Mouse (Mus musculus) forebrain, embryonic 12.5 days (tissue): ENCODE results near the gene Lyrm9. TPM values are rescaled to one million over a fixed set of nuclear protein-coding genes. Genes with fewer than 3 reads are reported as not detected.

Experiments used
- ATAC-seq: fragments of 200-750 bp; cut with Nextera tagmentation; 2 replicates; pipeline ENCODE4 v1.8.0; 2017; ENCODE audit warnings: moderate TSS enrichment; ENCODE audit not compliant: low FRiP score
- H3K27ac ChIP-seq: fragments of 300-500 bp; sonication (generic); 2 replicates; pipeline ENCODE4 v1.5.1; 2016; ENCODE audit warnings: mild to moderate bottlenecking
- H3K27me3 ChIP-seq: fragments of 300-500 bp; sonication (generic); 2 replicates; pipeline ENCODE4 v1.6.1; 2016; ENCODE audit warnings: mild to moderate bottlenecking
- H3K36me3 ChIP-seq: fragments of 300-500 bp; sonication (generic); replicated peaks from 2 replicates; pipeline ENCODE4 v1.6.1; 2016; ENCODE audit warnings: mild to moderate bottlenecking
- H3K4me1 ChIP-seq: fragments of 300-500 bp; sonication (generic); 2 replicates; pipeline ENCODE4 v1.6.1; 2016
- H3K4me2 ChIP-seq: fragments of 300-500 bp; sonication (generic); 2 replicates; pipeline ENCODE4 v1.6.1; 2016; ENCODE audit warnings: mild to moderate bottlenecking, moderate library complexity
- H3K4me3 ChIP-seq: fragments of 300-500 bp; sonication (generic); replicated peaks from 2 replicates; pipeline ENCODE4 v1.5.1; 2016; ENCODE audit warnings: mild to moderate bottlenecking
- H3K9ac ChIP-seq: fragments of 300-500 bp; sonication (generic); 2 replicates; pipeline ENCODE4 v1.6.1; 2016; ENCODE audit warnings: mild to moderate bottlenecking
- H3K9me3 ChIP-seq: fragments of 300-500 bp; sonication (generic); 2 replicates; pipeline ENCODE4 v1.6.1; 2016
- WGBS: fragments of 180-500 bp; shearing (Covaris S2); methylation state at CpG from one replicate; pipeline ENCODE4 v1.1.7; 2016; 5-methylcytosine and 5-hydroxymethylcytosine counted together
- polyA plus RNA-seq: library from polyadenylated mRNA; unstranded; fragments of >200 nt; fragmentation: Nextera tagmentation; extraction: Ambion mirVana; gene quantifications from 2 replicates; pipeline ENCODE4 v1.2.1, GENCODE M21; 2016

Lyrm9 gene
- polyA plus RNA-seq, 1 experiment from 2014 or later: 24.8 TPM

- H3K9ac ChIP-seq: no peak overlapping the region
- H3K27me3 ChIP-seq: no peaks in the 10 kb centered on the region; the same call in 1 of the 2 replicates
- H3K4me2 ChIP-seq: peak overlapping the region; percentile 36; the same call in 1 of the 2 replicates
- WGBS: 87% methylated on average over 11 of the region's 11 CpGs
- H3K4me1 ChIP-seq: peaks cover 33% of the 10 kb centered on the region
- peak overlapping the region; percentile 93 for H3K27ac ChIP-seq
- H3K4me3 ChIP-seq: no peak overlapping the region
- no peaks in the 10 kb centered on the region for H3K36me3 ChIP-seq
- no peak for ATAC-seq
- H3K9me3 ChIP-seq: no peaks in the 10 kb centered on the region
Measured at GRCm38 (mm10) chr11:78793116-78793515, 33.3 kb upstream of the Lyrm9 start.

GRCm38 (mm10) chr11:78796072-78796729 lies 30.2 kb upstream of the Lyrm9 start:
- ATAC-seq: no peak
- H3K27me3 ChIP-seq: no peaks in the 10 kb centered on the region; the same call in 1 of the 2 replicates

GRCm38 (mm10) chr11:78801094-78801493 lies 25.3 kb upstream of the Lyrm9 start:
- H3K4me2 ChIP-seq: no peak overlapping the region
- no peak overlapping the region for H3K27ac ChIP-seq
- H3K9me3 ChIP-seq: no peaks in the 10 kb centered on the region
- no peak overlapping the region for H3K4me3 ChIP-seq
- no peaks in the 10 kb centered on the region for H3K36me3 ChIP-seq
- 92% methylated on average over 4 of the region's 4 CpGs for WGBS
- no peak for ATAC-seq
- peaks cover 8% of the 10 kb centered on the region for H3K27me3 ChIP-seq
- H3K4me1 ChIP-seq: peaks cover 19% of the 10 kb centered on the region
- H3K9ac ChIP-seq: no peak overlapping the region

More at GRCm38 (mm10) chr11:78796072-78796729, 30.2 kb upstream of the Lyrm9 start:
- H3K36me3 ChIP-seq: no peaks in the 10 kb centered on the region
- no peak overlapping the region for H3K9ac ChIP-seq
- H3K9me3 ChIP-seq: no peaks in the 10 kb centered on the region
- no peak overlapping the region for H3K4me3 ChIP-seq
- WGBS: 89% methylated on average over 10 of the region's 10 CpGs
- no peak overlapping the region for H3K27ac ChIP-seq
- H3K4me2 ChIP-seq: no peak overlapping the region
- peaks cover 19% of the 10 kb centered on the region for H3K4me1 ChIP-seq

- no peak for ATAC-seq
- Histone ChIP-seq H3K9me3 (no peaks in the 10 kb centered on the region), H3K9ac (no peak overlapping the region), H3K27ac (no peak overlapping the region), H3K4me3 (no peak overlapping the region), H3K27me3 (peaks cover 8% of the 10 kb centered on the region), H3K36me3 (no peaks in the 10 kb centered on the region), H3K4me2 (no peak overlapping the region), H3K4me1 (peaks cover 28% of the 10 kb centered on the region)
- WGBS: 71% methylated on average over 14 of the region's 14 CpGs
Measured at GRCm38 (mm10) chr11:78803587-78804316, 22.6 kb upstream of the Lyrm9 start.

GRCm38 (mm10) chr11:78804551-78804950 lies 21.8 kb upstream of the Lyrm9 start:
- Histone ChIP-seq H3K27me3 (peaks cover 8% of the 10 kb centered on the region), H3K4me2 (no peak overlapping the region), H3K9ac (no peak overlapping the region), H3K27ac (no peak overlapping the region), H3K4me1 (peaks cover 28% of the 10 kb centered on the region), H3K4me3 (no peak overlapping the region), H3K36me3 (no peaks in the 10 kb centered on the region), H3K9me3 (no peaks in the 10 kb centered on the region)
- ATAC-seq: no peak
- 83% methylated on average over 6 of the region's 6 CpGs for WGBS

- H3K9ac ChIP-seq: no peak overlapping the region
- peaks cover 28% of the 10 kb centered on the region for H3K4me1 ChIP-seq
- H3K27me3 ChIP-seq: peaks cover 11% of the 10 kb centered on the region
- H3K4me3 ChIP-seq: no peak overlapping the region
- H3K9me3 ChIP-seq: no peaks in the 10 kb centered on the region
- no peak overlapping the region for H3K27ac ChIP-seq
- no peak for ATAC-seq
- WGBS: 71% methylated on average over 6 of the region's 6 CpGs
- no peaks in the 10 kb centered on the region for H3K36me3 ChIP-seq
- H3K4me2 ChIP-seq: no peak overlapping the region
Measured at GRCm38 (mm10) chr11:78805198-78805597, 21.2 kb upstream of the Lyrm9 start.

- H3K9me3 ChIP-seq: no peaks in the 10 kb centered on the region
- H3K4me1 ChIP-seq: peaks cover 28% of the 10 kb centered on the region
- H3K27ac ChIP-seq: no peak overlapping the region
- no peak overlapping the region for H3K4me3 ChIP-seq
- WGBS: 36% methylated on average over 9 of the region's 9 CpGs
- H3K36me3 ChIP-seq: no peaks in the 10 kb centered on the region
- no peak overlapping the region for H3K4me2 ChIP-seq
- H3K9ac ChIP-seq: no peak overlapping the region
- ATAC-seq: no peak
- peaks cover 11% of the 10 kb centered on the region for H3K27me3 ChIP-seq
Measured at GRCm38 (mm10) chr11:78805691-78806137, 20.7 kb upstream of the Lyrm9 start.

- no peak overlapping the region for H3K9ac ChIP-seq
- H3K4me2 ChIP-seq: no peak overlapping the region
- H3K4me1 ChIP-seq: peaks cover 28% of the 10 kb centered on the region
- no peak overlapping the region for H3K4me3 ChIP-seq
- no peaks in the 10 kb centered on the region for H3K9me3 ChIP-seq
- ATAC-seq: peak; percentile 39; the same call in 1 of the 2 replicates
- H3K27ac ChIP-seq: 0 out of 2 replicates have a peak overlapping the region, but pooled peaks have one; percentile 19
- 53% methylated on average over 6 of the region's 6 CpGs for WGBS
- peaks cover 13% of the 10 kb centered on the region for H3K27me3 ChIP-seq
- no peaks in the 10 kb centered on the region for H3K36me3 ChIP-seq
Measured at GRCm38 (mm10) chr11:78807341-78808108, 18.9 kb upstream of the Lyrm9 start.

- Histone ChIP-seq H3K9me3 (no peaks in the 10 kb centered on the region), H3K9ac (no peak overlapping the region), H3K4me3 (no peak overlapping the region), H3K4me1 (peaks cover 26% of the 10 kb centered on the region), H3K27me3 (peaks cover 8% of the 10 kb centered on the region; the same call in 1 of the 2 replicates), H3K27ac (no peak overlapping the region), H3K4me2 (no peak overlapping the region), H3K36me3 (no peaks in the 10 kb centered on the region)
- ATAC-seq: no peak
Measured at GRCm38 (mm10) chr11:78809398-78809797, 17.0 kb upstream of the Lyrm9 start.

- Histone ChIP-seq H3K27ac (peak overlapping the region; percentile 56; the same call in 1 of the 2 replicates), H3K4me2 (no peak overlapping the region), H3K9ac (no peak overlapping the region), H3K4me1 (peaks cover 54% of the 10 kb centered on the region), H3K9me3 (no peaks in the 10 kb centered on the region), H3K36me3 (no peaks in the 10 kb centered on the region), H3K4me3 (no peak overlapping the region), H3K27me3 (peaks cover 8% of the 10 kb centered on the region; the same call in 1 of the 2 replicates)
- ATAC-seq: no peak
- WGBS: 60% methylated on average over 7 of the region's 7 CpGs
Measured at GRCm38 (mm10) chr11:78814461-78814941, 11.9 kb upstream of the Lyrm9 start.

GRCm38 (mm10) chr11:78815986-78816792 lies 10.2 kb upstream of the Lyrm9 start:
- H3K36me3 ChIP-seq: no peaks in the 10 kb centered on the region
- H3K4me1 ChIP-seq: peaks cover 70% of the 10 kb centered on the region
- WGBS: 22% methylated on average over 14 of the region's 14 CpGs
- ATAC-seq: peak; percentile 60
- H3K4me3 ChIP-seq: no peak overlapping the region
- no peak overlapping the region for H3K9ac ChIP-seq
- H3K27ac ChIP-seq: peak overlapping the region; percentile 89
- no peaks in the 10 kb centered on the region for H3K9me3 ChIP-seq
- H3K4me2 ChIP-seq: no peak overlapping the region
- peaks cover 5% of the 10 kb centered on the region; the same call in 1 of the 2 replicates for H3K27me3 ChIP-seq
